Mouse (Mus musculus) kidney, postnatal 10 days (tissue): ENCODE results near the gene Tex14.
"Not testable (repeated sequence)": the region's sequence is repeated elsewhere in the genome, so short reads cannot be mapped to it uniquely, and the experiment has no call there.

Source experiments
- DNase-seq: peaks from one replicate; pipeline ENCODE4 v3.0.0; 2021; ENCODE audit warnings: mixed read lengths

Tex14 gene

GRCm38 (mm10) chr11:87426450-87427250 lies 21.8 kb downstream of the Tex14 start:
- DNase-seq = peak; percentile 91

DNA sequence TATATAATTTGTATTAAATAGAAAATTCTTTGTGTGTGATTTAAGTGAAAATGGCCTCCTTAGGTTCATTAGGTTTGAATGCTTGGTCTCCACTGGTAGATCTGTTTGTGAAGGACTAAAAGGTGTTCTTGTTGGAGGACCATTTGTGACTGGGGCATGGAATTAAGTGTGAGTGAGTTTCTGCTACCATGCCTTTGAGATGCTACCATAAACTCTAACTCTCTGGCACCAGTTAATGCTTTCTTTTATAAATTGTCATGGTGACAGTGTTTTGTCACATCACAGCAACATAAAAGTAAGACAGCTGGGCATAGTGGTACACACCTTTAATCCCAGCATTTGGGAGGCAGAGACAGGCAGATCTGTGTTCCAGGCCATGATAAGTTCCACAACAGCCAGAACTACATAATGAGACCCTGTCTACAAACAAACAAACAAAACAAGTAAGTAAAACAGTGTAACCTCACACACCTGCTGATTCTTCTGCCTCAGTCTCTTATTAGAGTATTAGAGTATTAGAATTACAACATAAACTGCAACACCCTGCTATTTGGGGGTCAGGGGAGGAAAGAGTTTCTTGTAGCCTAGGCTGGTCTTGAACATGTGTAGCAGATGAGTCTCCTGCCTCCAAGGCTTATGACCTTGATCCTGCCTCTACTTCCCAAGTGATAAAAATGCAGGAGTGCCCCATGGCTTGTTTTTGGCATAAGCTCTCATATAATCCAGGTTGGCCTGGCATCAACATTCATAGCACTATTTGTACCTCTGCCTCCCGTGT lies 22.6 kb downstream of the Tex14 start:
- DNase-seq = no peak

DNA sequence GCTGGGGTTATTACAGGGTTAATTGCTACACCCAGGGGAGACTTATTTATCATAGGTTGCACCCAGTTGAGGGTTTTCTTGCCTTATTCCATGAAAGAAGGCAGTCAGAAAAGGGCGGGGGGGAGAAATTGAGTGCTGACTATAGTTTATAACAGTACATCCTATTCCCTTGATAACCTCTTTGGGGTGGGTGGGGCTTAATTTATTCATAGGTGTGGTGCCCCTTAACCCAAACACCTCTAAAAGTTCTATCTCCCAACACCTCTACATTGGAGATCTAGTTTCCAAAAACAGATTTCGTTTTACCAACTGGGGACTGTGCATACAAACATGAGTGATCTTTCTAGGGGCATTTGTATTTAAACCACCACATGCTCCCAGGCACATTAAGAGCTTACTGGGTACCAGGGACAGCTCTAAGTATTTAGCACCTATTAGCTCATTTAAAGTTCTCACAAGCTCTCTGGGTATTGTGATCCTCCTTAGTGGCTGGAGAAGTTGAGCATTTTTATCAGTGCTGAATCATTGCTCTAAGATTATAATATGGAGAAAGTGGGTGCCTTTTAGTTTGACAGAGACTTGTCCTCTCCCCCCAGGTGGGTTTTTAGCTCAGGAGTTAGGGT lies 23.3 kb downstream of the Tex14 start:
- DNase-seq = no peak

- no peak for DNase-seq
Observed at GRCm38 (mm10) chr11:87429363-87429762, 24.5 kb downstream of the Tex14 start.

- no peak for DNase-seq
Observed at GRCm38 (mm10) chr11:87430374-87430773, 25.5 kb downstream of the Tex14 start.

GRCm38 (mm10) chr11:87431813-87432212 lies 26.9 kb downstream of the Tex14 start:
- not testable (repeated sequence) for DNase-seq

GRCm38 (mm10) chr11:87432447-87432846 lies 27.6 kb downstream of the Tex14 start:
- no peak for DNase-seq

- DNase-seq = no peak
Observed at GRCm38 (mm10) chr11:87432933-87433669, 28.2 kb downstream of the Tex14 start.

GRCm38 (mm10) chr11:87435107-87435506 lies 30.2 kb downstream of the Tex14 start:
- not testable (repeated sequence) for DNase-seq

GRCm38 (mm10) chr11:87436326-87437232 lies 31.7 kb downstream of the Tex14 start:
- no peak for DNase-seq

- DNase-seq = no peak
Observed at GRCm38 (mm10) chr11:87439796-87440420, 35.0 kb downstream of the Tex14 start.

DNA sequence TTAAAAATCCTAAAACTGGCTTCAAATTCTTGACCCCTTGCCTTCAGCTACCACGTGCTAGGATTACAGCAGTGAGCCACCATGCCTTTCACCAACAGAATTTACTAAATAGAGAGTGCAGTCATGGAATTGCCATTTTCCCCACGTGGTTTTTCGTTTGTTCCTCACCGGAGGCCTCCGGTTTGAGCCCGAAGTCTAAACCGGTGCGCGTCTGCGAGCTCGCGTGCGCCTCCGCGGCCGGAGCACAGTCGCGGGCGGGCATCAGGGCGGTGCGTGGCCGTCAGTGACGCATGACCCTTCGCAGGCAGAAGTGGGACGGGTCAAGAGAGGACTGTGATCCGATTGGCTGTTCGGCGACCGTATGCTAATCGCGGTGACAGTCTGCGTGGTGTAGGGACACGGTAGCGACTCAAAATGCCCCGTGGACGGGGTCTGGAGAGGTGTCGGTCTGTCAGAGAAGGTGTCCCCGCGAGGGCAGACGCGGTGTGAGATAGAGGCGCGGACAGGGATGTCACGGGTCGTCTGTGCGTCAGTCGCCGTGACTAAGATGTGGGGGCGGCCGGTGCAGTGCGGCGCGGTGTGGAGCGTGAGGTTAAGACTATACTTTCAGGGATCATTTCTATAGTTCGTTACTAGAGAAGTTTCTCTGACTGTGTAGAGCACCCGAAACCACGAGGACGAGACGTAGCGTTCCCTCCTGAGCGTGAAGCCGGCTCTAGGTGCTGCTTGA lies 37.9 kb downstream of the Tex14 start:
- peak; percentile 82 for DNase-seq

- DNase-seq = peak; percentile 65
Observed at GRCm38 (mm10) chr11:87443373-87443883, 38.6 kb downstream of the Tex14 start.

- not testable (repeated sequence) for DNase-seq
Observed at GRCm38 (mm10) chr11:87444056-87444455, 39.2 kb downstream of the Tex14 start.

- DNase-seq = no peak
Observed at GRCm38 (mm10) chr11:87444735-87445428, 40.0 kb downstream of the Tex14 start.

DNA sequence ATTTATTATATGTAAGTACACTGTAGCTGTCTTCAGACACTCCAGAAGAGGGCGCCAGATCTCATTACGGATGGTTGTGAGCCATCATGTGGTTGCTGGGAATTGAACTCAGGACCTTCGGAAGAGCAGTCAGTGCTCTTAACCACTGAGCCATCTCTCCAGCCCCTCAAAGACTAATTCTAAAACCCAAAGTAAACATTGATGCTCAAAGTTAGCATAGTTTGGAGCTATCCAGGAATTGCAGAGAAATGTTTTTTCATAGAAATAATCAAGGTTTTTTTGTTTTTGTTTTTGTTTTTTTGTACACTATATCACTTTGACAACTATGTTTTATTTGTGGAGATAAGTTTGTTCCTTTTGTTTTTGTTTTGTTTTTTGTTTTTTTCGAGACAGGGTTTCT lies 40.7 kb downstream of the Tex14 start:
- not testable (repeated sequence) for DNase-seq

- DNase-seq = no peak
Observed at GRCm38 (mm10) chr11:87446159-87446558, 41.3 kb downstream of the Tex14 start.

GRCm38 (mm10) chr11:87447429-87447828 lies 42.6 kb downstream of the Tex14 start:
- DNase-seq = no peak

DNA sequence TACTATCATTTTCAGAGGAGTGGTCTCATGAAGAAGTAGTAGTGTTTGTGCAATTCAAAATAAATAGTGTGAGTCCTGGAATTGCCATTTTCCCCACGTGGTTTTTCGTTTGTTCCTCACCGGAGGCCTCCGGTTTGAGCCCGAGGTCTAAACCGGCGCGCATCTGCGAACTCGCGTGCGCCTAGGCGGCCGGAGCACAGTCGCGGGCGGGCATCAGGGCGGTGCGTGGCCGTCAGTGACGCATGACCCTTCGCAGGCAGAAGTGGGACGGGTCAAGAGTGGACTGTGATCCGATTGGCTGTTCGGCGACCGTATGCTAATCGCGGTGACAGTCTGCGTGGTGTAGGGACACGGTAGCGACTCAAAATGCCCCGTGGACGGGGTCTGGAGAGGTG lies 43.2 kb downstream of the Tex14 start:
- DNase-seq = peak; percentile 95
